Mouse (Mus musculus): ENCODE results near the gene Prr9. TPM values are rescaled to one million over a fixed set of nuclear protein-coding genes. Genes with fewer than 3 reads are reported as not detected.

Prr9 gene
- total RNA-seq (2021) = not detected in 2 replicates
- long read RNA-seq = 0 reads

GRCm38 (mm10) chr3:92123847-92124246, at the start of gene Prr9:
Gene Prr9, minus strand, starts transcription at chr3:92123947.
- no peak for DNase-seq

GRCm38 (mm10) chr3:92169847-92170246, 46.1 kb upstream of the Prr9 start:
- no peak for DNase-seq

- DNase-seq = peak; percentile 45
These were observed 29.6 kb upstream of the Prr9 start for GRCm38 (mm10) chr3:92153322-92153721.

GRCm38 (mm10) chr3:92150631-92151277, 27.0 kb upstream of the Prr9 start:
- DNase-seq = peak; percentile 35

GRCm38 (mm10) chr3:92147913-92148312, 24.2 kb upstream of the Prr9 start:
- no peak for DNase-seq

GRCm38 (mm10) chr3:92147420-92147819, 23.7 kb upstream of the Prr9 start:
- no peak for DNase-seq

- no peak for DNase-seq
These were observed 18.9 kb upstream of the Prr9 start, which contains the start of gene Lelp1 for GRCm38 (mm10) chr3:92142644-92143043. Gene Lelp1, minus strand, starts transcription at chr3:92142744.

- DNase-seq = peak; percentile 46
These were observed 2.8 kb downstream of the Prr9 start for GRCm38 (mm10) chr3:92120902-92121301.

GRCm38 (mm10) chr3:92117930-92118329, 5.8 kb downstream of the Prr9 start:
- DNase-seq = no peak

GRCm38 (mm10) chr3:92111526-92111925, 12.2 kb downstream of the Prr9 start:
- DNase-seq = no peak

GRCm38 (mm10) chr3:92110790-92111189, 13.0 kb downstream of the Prr9 start:
- no peak for DNase-seq

GRCm38 (mm10) chr3:92106582-92106981, 17.2 kb downstream of the Prr9 start:
- DNase-seq = peak; percentile 30

- no peak for DNase-seq
These were observed 40.7 kb downstream of the Prr9 start, which contains the start of gene Lor for GRCm38 (mm10) chr3:92083042-92083441. Gene Lor, minus strand, starts transcription at chr3:92083142.

- peak; percentile 59 for DNase-seq
These were observed 42.3 kb downstream of the Prr9 start for GRCm38 (mm10) chr3:92081285-92081931.

GRCm38 (mm10) chr3:92080462-92081284, 43.1 kb downstream of the Prr9 start:
- peak; percentile 82 for DNase-seq

Other genes starting within 250 kb of the Prr9 start
- gene Pglyrp3, start 109.4 kb downstream of the Prr9 start, total RNA-seq (2021) = not detected in 2 replicates
- gene Lor, start 40.8 kb downstream of the Prr9 start, total RNA-seq (2021) = 0.18 and 0.52 TPM in 2 replicates
- gene Lelp1, start 18.8 kb upstream of the Prr9 start, total RNA-seq (2021) = not detected in 2 replicates
- gene Sprr2a1, start 91.9 kb upstream of the Prr9 start, total RNA-seq (2021) = not detected in 2 replicates
- not detected in 2 replicates for gene Sprr2a2, start 92.0 kb upstream of the Prr9 start, total RNA-seq (2021)
- gene Sprr2a3, start 161.5 kb upstream of the Prr9 start, total RNA-seq (2021) = not detected in 2 replicates
- gene Sprr2b, start 192.7 kb upstream of the Prr9 start, total RNA-seq (2021) = not detected in 2 replicates
- gene Sprr2d, start 215.2 kb upstream of the Prr9 start, total RNA-seq (2021) = not detected in 2 replicates
- gene Sprr2e, start 228.2 kb upstream of the Prr9 start, total RNA-seq (2021) = not detected in 2 replicates
- not detected in 2 replicates for gene Sprr2f, start 241.2 kb upstream of the Prr9 start, total RNA-seq (2021)